Mouse (Mus musculus): Measurements from ENCODE around the gene Ganab. TPM values are rescaled to one million over a fixed set of nuclear protein-coding genes. Genes with fewer than 3 reads are reported as not detected.

Gene Ganab
- total RNA-seq, 2 experiments from 2014 or later: 30.7 to 34.3 TPM

DNA sequence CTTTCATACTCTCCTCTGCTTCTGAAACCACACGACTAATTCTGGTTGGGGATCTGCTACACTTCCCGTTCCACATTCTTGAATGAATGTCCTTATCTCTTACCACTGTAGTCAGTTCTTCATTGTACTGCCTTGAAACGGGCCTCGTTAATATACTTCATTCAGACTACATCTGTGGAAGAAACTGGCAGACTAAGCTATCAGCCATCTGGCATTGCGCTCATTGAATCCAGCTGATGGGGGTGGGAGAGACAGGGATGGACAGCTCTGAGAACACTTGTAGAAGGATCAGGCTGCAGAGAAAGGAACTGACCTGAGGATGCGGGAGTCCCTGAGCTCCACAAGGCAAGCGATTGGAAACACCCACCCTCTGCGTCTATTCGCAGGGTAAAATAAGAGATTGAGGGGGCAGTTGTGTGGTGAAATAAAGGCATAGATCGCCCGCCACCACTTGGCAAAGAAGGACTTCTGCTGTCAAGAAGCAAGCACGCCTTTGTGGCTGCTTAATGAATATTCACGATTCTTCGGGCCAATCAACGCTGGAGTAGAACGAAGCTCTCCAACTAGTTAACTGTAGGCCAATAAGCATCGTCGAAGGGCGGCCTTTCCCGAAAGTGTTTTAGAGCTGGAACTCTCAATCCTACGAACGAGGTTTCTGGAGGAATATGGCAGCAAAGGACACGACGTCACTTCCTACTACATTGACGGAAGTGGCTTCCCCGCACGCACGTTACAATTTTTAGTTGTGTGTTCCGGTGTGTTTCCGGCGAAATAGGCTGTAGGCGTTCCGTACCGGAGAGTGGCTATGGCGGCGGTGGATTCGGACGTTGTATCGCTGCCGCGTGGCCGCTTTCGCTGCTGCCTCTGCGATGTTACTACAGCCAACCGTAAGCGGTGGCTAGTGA, 55.5 kb downstream of the Ganab start, which contains the start of gene Tut1:
TSS of gene Tut1 (plus strand) at position 713 of the 905 bp plus-strand sequence.
- peak; percentile 85 for DNase-seq
- intact Hi-C loops (cut with DNase I; ENCODE audit: low total_unique reads): loop anchor here (10.0 kb wide), 1 partner anchor 49 kb away; no protein-coding TSS in a partner anchor

DNA sequence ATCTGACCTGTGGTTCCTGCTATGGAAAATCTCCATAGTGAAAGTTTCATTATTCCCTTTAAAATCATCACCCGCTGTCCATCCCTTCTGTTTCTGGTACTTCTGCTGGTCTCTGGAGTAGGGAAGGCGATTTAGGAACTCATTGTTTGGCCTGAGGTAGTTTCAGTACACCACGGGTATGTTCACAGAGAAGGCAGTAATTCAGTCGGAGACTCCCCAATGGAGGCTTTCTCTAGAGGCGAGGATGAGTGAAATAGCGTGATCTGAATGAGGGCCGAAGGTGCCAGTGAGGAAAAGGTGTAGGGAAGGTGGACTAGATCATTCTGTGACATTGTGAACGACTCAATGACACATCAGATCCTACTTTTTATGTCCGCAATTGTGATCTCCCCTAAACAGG, 56.3 kb downstream of the Ganab start:
- intact Hi-C loops (cut with DNase I; ENCODE audit: low total_unique reads): loop anchor here (10.0 kb wide), 1 partner anchor 49 kb away; no protein-coding TSS in a partner anchor
- DNase-seq: no peak

DNA sequence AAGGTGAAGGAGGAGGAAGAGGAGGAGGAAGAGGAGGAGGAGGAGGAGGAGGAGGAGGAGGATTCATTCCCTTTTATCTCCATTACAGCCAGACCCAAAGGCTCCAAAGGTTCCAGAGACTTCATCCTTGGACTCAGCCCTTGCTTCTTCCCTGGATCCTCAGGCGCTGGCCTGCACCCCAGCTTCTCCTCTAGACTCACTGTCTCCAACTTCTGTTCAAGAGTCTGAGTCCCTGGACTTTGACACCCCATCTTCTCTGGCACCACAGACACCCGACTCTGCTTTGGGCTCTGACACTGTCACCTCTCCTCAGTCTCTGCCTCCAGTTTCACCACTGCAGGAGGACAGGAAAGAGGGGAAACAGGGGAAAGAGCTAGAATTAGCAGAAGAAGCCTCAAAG, 64.4 kb downstream of the Ganab start:
- intact Hi-C loops (cut with DNase I; ENCODE audit: low total_unique reads): loop anchor here (5.0 kb wide), 1 partner anchor 115 kb away; no protein-coding TSS in a partner anchor

GRCm38 (mm10) chr19:8965075-8965474, 67.2 kb downstream of the Ganab start:
- intact Hi-C loops (cut with DNase I; ENCODE audit: low total_unique reads): no loop called here
- no peak for DNase-seq

More for the DNA sequence above, 64.4 kb downstream of the Ganab start:
- DNase-seq: no peak

- intact Hi-C loops (cut with DNase I; ENCODE audit: low total_unique reads): no loop called here
- peak; percentile 47 for DNase-seq
Measured at GRCm38 (mm10) chr19:8965771-8966170, 67.9 kb downstream of the Ganab start.

DNA sequence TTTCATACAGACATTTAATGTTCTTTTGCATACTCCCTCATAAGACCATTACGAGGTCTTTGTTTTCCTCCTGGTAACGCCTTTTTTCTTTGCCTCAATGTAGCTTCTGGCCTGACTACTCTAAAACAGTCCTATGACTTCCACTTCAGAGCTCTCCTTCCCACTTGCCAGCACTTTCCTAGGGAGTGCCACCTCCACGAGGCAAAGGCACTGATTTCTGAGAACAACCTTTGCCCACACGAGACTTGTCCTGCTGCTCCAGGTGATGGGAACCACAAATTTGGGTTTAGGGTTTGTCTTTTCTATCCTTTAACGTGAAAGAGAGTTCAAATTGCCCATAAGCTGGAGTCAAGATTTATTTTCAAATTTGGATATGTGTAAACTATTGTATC, 68.3 kb downstream of the Ganab start:
- intact Hi-C loops (cut with DNase I; ENCODE audit: low total_unique reads): no loop called here
- no peak for DNase-seq

Small RNA genes within 50 kb of the gene (microRNA-seq; reads per million reads assigned to microRNA genes)
- 0 reads per million in 2 experiments for gene Mir5136

Other genes starting within 250 kb of the Ganab start
- under 1 TPM in 1 of 2 experiments, not detected in 1; 0.02 TPM for gene Chrm1, start 234.3 kb upstream of the Ganab start, total RNA-seq (2021)
- gene Slc3a2, start 174.7 kb upstream of the Ganab start, total RNA-seq (2021): 10 to 100 TPM; 24.6 to 26.8 TPM
- gene Wdr74, start 162.2 kb upstream of the Ganab start, total RNA-seq (2021): 10 to 100 TPM; 21.7 to 23.4 TPM
- not detected for gene 1700092M07Rik, start 157.4 kb upstream of the Ganab start, total RNA-seq (2021)
- 10 to 100 TPM; 24.1 to 28.0 TPM for gene Stx5a, start 156.7 kb upstream of the Ganab start, total RNA-seq (2021)
- 10 to 100 TPM; 32.5 to 33.2 TPM for gene Nxf1, start 141.0 kb upstream of the Ganab start, total RNA-seq (2021)
- 10 to 100 TPM; 78.5 to 81.9 TPM for gene Tmem223, start 127.1 kb upstream of the Ganab start, total RNA-seq (2021)
- 10 to 100 TPM in 1 of 2 experiments, 1 to 10 TPM in 1; 9.7 to 11.1 TPM for gene Tmem179b, start 123.6 kb upstream of the Ganab start, total RNA-seq (2021)
- gene Taf6l, start 111.7 kb upstream of the Ganab start, total RNA-seq (2021): 1 to 10 TPM; 9.0 to 9.4 TPM
- 10 to 100 TPM; 34.1 to 35.5 TPM for gene Polr2g, start 99.5 kb upstream of the Ganab start, total RNA-seq (2021)
- 1 to 10 TPM in 1 of 2 experiments, under 1 TPM in 1; 0.62 to 1.5 TPM for gene Zbtb3, start 95.5 kb upstream of the Ganab start, total RNA-seq (2021)
- 10 to 100 TPM in 1 of 2 experiments, 1 to 10 TPM in 1; 9.6 to 10.7 TPM for gene Ttc9c, start 78.7 kb upstream of the Ganab start, total RNA-seq (2021)
- gene Hnrnpul2, start 78.1 kb upstream of the Ganab start, total RNA-seq (2021): 10 to 100 TPM; 35.4 to 37.3 TPM
- gene AC129217.1, start 68.3 kb upstream of the Ganab start, total RNA-seq (2021): not detected
- 10 to 100 TPM; 14.4 to 15.6 TPM for gene Bscl2, start 60.6 kb upstream of the Ganab start, total RNA-seq (2021)
- gene Gng3, start 58.9 kb upstream of the Ganab start, total RNA-seq (2021): not detected
- gene Lrrn4cl, start 47.3 kb upstream of the Ganab start, total RNA-seq (2021): 10 to 100 TPM in 1 of 2 experiments, 1 to 10 TPM in 1; 7.8 to 11.0 TPM
- gene Ubxn1, start 26.6 kb upstream of the Ganab start, total RNA-seq (2021): 100 to 1,000 TPM; 182 to 211 TPM
- 10 to 100 TPM; 55.1 to 64.7 TPM for gene Uqcc3, start 17.1 kb upstream of the Ganab start, total RNA-seq (2021)
- gene Lbhd1, start 14.3 kb upstream of the Ganab start, total RNA-seq (2021): 1 to 10 TPM; 4.4 to 6.7 TPM
- gene Gm49403, start 14.1 kb upstream of the Ganab start, total RNA-seq (2021): not detected
- gene 1810009A15Rik, start 9.2 kb upstream of the Ganab start, total RNA-seq (2021): 10 to 100 TPM; 20.3 to 26.3 TPM
- 1 to 10 TPM in 1 of 2 experiments, not detected in 1; 3.3 TPM for gene Gm49416, start 9.1 kb upstream of the Ganab start, total RNA-seq (2021)
- gene Ints5, start 5.1 kb upstream of the Ganab start, total RNA-seq (2021): 10 to 100 TPM in 1 of 2 experiments, 1 to 10 TPM in 1; 9.5 to 10.3 TPM
- gene B3gat3, start 22.3 kb downstream of the Ganab start, total RNA-seq (2021): 10 to 100 TPM; 21.4 to 24.2 TPM
- gene Rom1, start 31.3 kb downstream of the Ganab start, total RNA-seq (2021): 1 to 10 TPM; 4.9 to 6.0 TPM
- gene Eml3, start 31.5 kb downstream of the Ganab start, total RNA-seq (2021): 1 to 10 TPM; 8.6 to 8.9 TPM
- gene Mta2, start 43.8 kb downstream of the Ganab start, total RNA-seq (2021): 10 to 100 TPM; 27.4 to 27.9 TPM
- 1 to 10 TPM; 8.2 to 8.4 TPM for gene Tut1, start 55.8 kb downstream of the Ganab start, total RNA-seq (2021)
- gene Eef1g, start 69.0 kb downstream of the Ganab start, total RNA-seq (2021): 100 to 1,000 TPM; 500 to 587 TPM
- 100 to 1,000 TPM; 194 to 197 TPM for gene Ahnak, start 91.2 kb downstream of the Ganab start, total RNA-seq (2021)
- gene Scgb1a1, start 189.9 kb downstream of the Ganab start, total RNA-seq (2021): not detected
- gene Asrgl1, start 237.6 kb downstream of the Ganab start, total RNA-seq (2021): 10 to 100 TPM; 15.6 to 18.5 TPM

Measured in gastrocnemius, postnatal 14 days (tissue).